Mouse (Mus musculus): Measurements from ENCODE around the gene Elavl4. TPM values are rescaled to one million over a fixed set of nuclear protein-coding genes. Genes with fewer than 3 reads are reported as not detected.

The Elavl4 gene
- polyA plus RNA-seq, 2 experiments, result 1.1 to 2.8 TPM

GRCm38 (mm10) chr4:110172028-110172427 is 179.7 kb downstream of the Elavl4 start:
- H3K9me3 ChIP-seq (ENCODE audit: control insufficient read depth, low read length), result no peaks in the 10 kb centered on the region
- ATAC-seq (ENCODE audit: low FRiP score, low read depth) (no peak), DNase-seq (ENCODE audit: low spot score) (no peak)
- H3K27ac ChIP-seq (replicated peaks; ENCODE audit: low read depth, low read length), result no peak overlapping the region
- H3K36me3 ChIP-seq (ENCODE audit: control insufficient read depth, insufficient read depth, low read length), result no peaks in the 10 kb centered on the region
- H3K27me3 ChIP-seq (ENCODE audit: control insufficient read depth, insufficient read depth, low read length), result no peaks in the 10 kb centered on the region
- no peak for TF ChIP-seq POLR2A (IDR thresholded peaks at IDR 0.05; ENCODE audit: borderline replicate concordance, extremely low read depth, insufficient read depth, insufficient read length)
- H3K4me1 ChIP-seq (ENCODE audit: control insufficient read depth, insufficient read depth, low read length), result no peaks in the 10 kb centered on the region
- no peak overlapping the region for H3K4me3 ChIP-seq (replicated peaks; ENCODE audit: low read length)
- 67% methylated on average over 5 of the region's 5 CpGs for WGBS
- no peak overlapping the region for H3K4me2 ChIP-seq (replicated peaks; ENCODE audit: low read depth, low read length, severe bottlenecking)
- no peak overlapping the region for H3K9ac ChIP-seq (ENCODE audit: low read depth, low read length, severe bottlenecking)

GRCm38 (mm10) chr4:110165217-110165616 is 186.5 kb downstream of the Elavl4 start:
- no peak for TF ChIP-seq POLR2A (IDR thresholded peaks at IDR 0.05; ENCODE audit: borderline replicate concordance, extremely low read depth, insufficient read depth, insufficient read length)
- Histone ChIP-seq H3K4me2 (replicated peaks; ENCODE audit: low read depth, low read length, severe bottlenecking) (no peak overlapping the region), H3K27ac (replicated peaks; ENCODE audit: low read depth, low read length) (no peak overlapping the region), H3K9me3 (ENCODE audit: control insufficient read depth, low read length) (no peaks in the 10 kb centered on the region), H3K9ac (ENCODE audit: low read depth, low read length, severe bottlenecking) (no peak overlapping the region), H3K36me3 (ENCODE audit: control insufficient read depth, insufficient read depth, low read length) (no peaks in the 10 kb centered on the region), H3K4me1 (ENCODE audit: control insufficient read depth, insufficient read depth, low read length) (no peaks in the 10 kb centered on the region), H3K4me3 (replicated peaks; ENCODE audit: low read length) (no peak overlapping the region), H3K27me3 (ENCODE audit: control insufficient read depth, insufficient read depth, low read length) (no peaks in the 10 kb centered on the region)
- 71% methylated on average over 5 of the region's 5 CpGs for WGBS
- no peak for ATAC-seq (ENCODE audit: low FRiP score, low read depth)
- DNase-seq (ENCODE audit: low spot score), result no peak

GRCm38 (mm10) chr4:110161600-110161999 is 190.1 kb downstream of the Elavl4 start:
- ATAC-seq (ENCODE audit: low FRiP score, low read depth) (no peak), DNase-seq (ENCODE audit: low spot score) (no peak)
- Histone ChIP-seq H3K9ac (ENCODE audit: low read depth, low read length, severe bottlenecking) (no peak overlapping the region), H3K36me3 (ENCODE audit: control insufficient read depth, insufficient read depth, low read length) (no peaks in the 10 kb centered on the region), H3K27me3 (ENCODE audit: control insufficient read depth, insufficient read depth, low read length) (no peaks in the 10 kb centered on the region), H3K4me2 (replicated peaks; ENCODE audit: low read depth, low read length, severe bottlenecking) (no peak overlapping the region), H3K4me1 (ENCODE audit: control insufficient read depth, insufficient read depth, low read length) (no peaks in the 10 kb centered on the region), H3K4me3 (replicated peaks; ENCODE audit: low read length) (no peak overlapping the region), H3K27ac (replicated peaks; ENCODE audit: low read depth, low read length) (no peak overlapping the region), H3K9me3 (ENCODE audit: control insufficient read depth, low read length) (no peaks in the 10 kb centered on the region)
- 82% methylated on average over 3 of the region's 3 CpGs for WGBS
- TF ChIP-seq POLR2A (IDR thresholded peaks at IDR 0.05; ENCODE audit: borderline replicate concordance, extremely low read depth, insufficient read depth, insufficient read length), result no peak

GRCm38 (mm10) chr4:110157515-110158159 is 194.1 kb downstream of the Elavl4 start:
- H3K9ac ChIP-seq (ENCODE audit: low read depth, low read length, severe bottlenecking), result no peak overlapping the region
- H3K4me1 ChIP-seq (ENCODE audit: control insufficient read depth, insufficient read depth, low read length), result no peaks in the 10 kb centered on the region
- no peak overlapping the region for H3K27ac ChIP-seq (replicated peaks; ENCODE audit: low read depth, low read length)
- H3K36me3 ChIP-seq (ENCODE audit: control insufficient read depth, insufficient read depth, low read length), result no peaks in the 10 kb centered on the region
- H3K4me2 ChIP-seq (replicated peaks; ENCODE audit: low read depth, low read length, severe bottlenecking), result no peak overlapping the region
- 33% methylated on average over 3 of the region's 3 CpGs for WGBS
- ATAC-seq (ENCODE audit: low FRiP score, low read depth), result no peak
- H3K27me3 ChIP-seq (ENCODE audit: control insufficient read depth, insufficient read depth, low read length), result no peaks in the 10 kb centered on the region
- H3K9me3 ChIP-seq (ENCODE audit: control insufficient read depth, low read length), result no peaks in the 10 kb centered on the region
- no peak for TF ChIP-seq POLR2A (IDR thresholded peaks at IDR 0.05; ENCODE audit: borderline replicate concordance, extremely low read depth, insufficient read depth, insufficient read length)
- no peak for DNase-seq (ENCODE audit: low spot score)
- no peak overlapping the region for H3K4me3 ChIP-seq (replicated peaks; ENCODE audit: low read length)

GRCm38 (mm10) chr4:110155954-110156353 is 195.8 kb downstream of the Elavl4 start:
- Histone ChIP-seq H3K27me3 (ENCODE audit: control insufficient read depth, insufficient read depth, low read length) (no peaks in the 10 kb centered on the region), H3K36me3 (ENCODE audit: control insufficient read depth, insufficient read depth, low read length) (no peaks in the 10 kb centered on the region), H3K4me1 (ENCODE audit: control insufficient read depth, insufficient read depth, low read length) (no peaks in the 10 kb centered on the region), H3K27ac (replicated peaks; ENCODE audit: low read depth, low read length) (no peak overlapping the region), H3K4me3 (replicated peaks; ENCODE audit: low read length) (no peak overlapping the region), H3K4me2 (replicated peaks; ENCODE audit: low read depth, low read length, severe bottlenecking) (no peak overlapping the region), H3K9me3 (ENCODE audit: control insufficient read depth, low read length) (no peaks in the 10 kb centered on the region), H3K9ac (ENCODE audit: low read depth, low read length, severe bottlenecking) (no peak overlapping the region)
- TF ChIP-seq POLR2A (IDR thresholded peaks at IDR 0.05; ENCODE audit: borderline replicate concordance, extremely low read depth, insufficient read depth, insufficient read length), result no peak
- WGBS, result 17% methylated on average over 2 of the region's 2 CpGs
- ATAC-seq (ENCODE audit: low FRiP score, low read depth) (no peak), DNase-seq (ENCODE audit: low spot score) (no peak)

Other genes with a start within 250 kb of the Elavl4 start
- gene Agbl4, start 45.8 kb upstream of the Elavl4 start, polyA plus RNA-seq (2012; rRNA removed), result 0.19 and 0.21 TPM in 2 replicates
- 0.17 and 0.36 TPM in 2 replicates for gene Agbl4, start 45.8 kb upstream of the Elavl4 start, polyA plus RNA-seq (2014; fragmentation: Nextera tagmentation; extraction: Ambion mirVana)

Data from limb, embryonic 14.5 days (tissue).